Mouse (Mus musculus): ENCODE measurements around the gene Cbfa2t2. TPM values are rescaled to one million over a fixed set of nuclear protein-coding genes. Genes with fewer than 3 reads are reported as not detected.

Gene Cbfa2t2
- polyA plus RNA-seq, 1 experiment = 1.2 TPM

DNA sequence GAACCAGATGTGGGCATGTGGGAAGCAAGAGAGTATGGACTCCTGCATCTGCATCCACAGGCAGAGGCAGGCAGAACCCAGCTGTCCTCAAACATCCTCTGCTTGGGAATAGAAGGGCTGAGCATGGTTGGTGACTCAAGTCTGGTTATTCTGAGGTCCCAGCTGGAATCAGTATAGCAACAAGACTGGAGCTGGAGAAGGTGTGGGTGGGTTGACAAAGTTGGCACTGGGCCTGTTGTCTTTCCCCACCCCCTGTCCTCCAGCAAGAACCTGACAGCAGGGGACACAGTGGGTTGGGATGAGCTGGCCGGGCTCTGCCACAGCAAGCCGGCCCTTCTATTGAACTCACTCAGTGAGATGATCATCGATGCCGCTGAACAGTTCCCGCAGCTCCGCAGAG, 119.0 kb downstream of the Cbfa2t2 start:
- Histone ChIP-seq H3K4me1 (peaks cover 47% of the 10 kb centered on the region), H3K36me3 (replicated peaks; ENCODE audit: low read length) (peaks cover 45% of the 10 kb centered on the region), H3K27me3 (replicated peaks) (peaks cover 17% of the 10 kb centered on the region), H3K4me3 (replicated peaks) (no peak overlapping the region), H3K9me3 (no peaks in the 10 kb centered on the region)
- TF ChIP-seq GATA1 (IDR thresholded peaks at IDR 0.05; ENCODE audit: borderline replicate concordance, low read length) (no peak), FLI1 (IDR thresholded peaks at IDR 0.05; ENCODE audit: low read length) (no peak)

DNA sequence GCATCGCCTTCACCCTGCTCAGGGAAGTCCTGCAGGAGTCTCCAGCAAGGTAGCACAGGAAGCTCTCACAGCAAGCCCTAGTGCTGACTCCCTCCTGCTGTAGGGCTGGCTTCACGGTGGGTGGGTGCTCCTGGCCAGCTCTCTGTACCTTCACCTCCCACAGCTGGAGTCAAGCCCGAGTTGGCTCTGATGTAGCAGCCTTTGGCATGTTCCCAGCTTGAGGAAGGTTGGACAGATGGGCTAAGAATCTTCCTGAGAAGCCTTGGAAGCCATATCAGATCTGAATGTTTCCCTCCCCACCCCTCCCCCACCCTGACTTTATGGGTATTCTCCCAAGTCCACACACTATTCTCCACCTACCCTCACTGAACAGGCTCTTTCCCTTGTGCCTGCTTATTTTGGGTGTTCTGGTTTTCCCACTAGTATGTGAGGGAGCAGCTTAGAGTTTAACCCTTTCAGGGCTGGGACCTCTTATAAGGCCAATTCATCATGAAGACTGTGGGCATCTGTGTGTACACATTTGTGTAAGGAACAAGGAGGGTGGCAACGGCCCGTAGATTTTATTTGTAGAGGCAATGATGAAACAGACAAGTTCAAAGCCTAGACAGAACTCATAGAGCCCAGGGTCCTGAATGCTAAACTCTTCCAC, 121.0 kb downstream of the Cbfa2t2 start:
- H3K36me3 ChIP-seq (replicated peaks; ENCODE audit: low read length) = peaks cover 57% of the 10 kb centered on the region
- H3K4me3 ChIP-seq (replicated peaks) = no peak overlapping the region
- TF ChIP-seq GATA1 (IDR thresholded peaks at IDR 0.05; ENCODE audit: borderline replicate concordance, low read length) (no peak), FLI1 (IDR thresholded peaks at IDR 0.05; ENCODE audit: low read length) (no peak)
- peaks cover 5% of the 10 kb centered on the region for H3K27me3 ChIP-seq (replicated peaks)
- H3K4me1 ChIP-seq = peaks cover 45% of the 10 kb centered on the region
- H3K9me3 ChIP-seq = no peaks in the 10 kb centered on the region

DNA sequence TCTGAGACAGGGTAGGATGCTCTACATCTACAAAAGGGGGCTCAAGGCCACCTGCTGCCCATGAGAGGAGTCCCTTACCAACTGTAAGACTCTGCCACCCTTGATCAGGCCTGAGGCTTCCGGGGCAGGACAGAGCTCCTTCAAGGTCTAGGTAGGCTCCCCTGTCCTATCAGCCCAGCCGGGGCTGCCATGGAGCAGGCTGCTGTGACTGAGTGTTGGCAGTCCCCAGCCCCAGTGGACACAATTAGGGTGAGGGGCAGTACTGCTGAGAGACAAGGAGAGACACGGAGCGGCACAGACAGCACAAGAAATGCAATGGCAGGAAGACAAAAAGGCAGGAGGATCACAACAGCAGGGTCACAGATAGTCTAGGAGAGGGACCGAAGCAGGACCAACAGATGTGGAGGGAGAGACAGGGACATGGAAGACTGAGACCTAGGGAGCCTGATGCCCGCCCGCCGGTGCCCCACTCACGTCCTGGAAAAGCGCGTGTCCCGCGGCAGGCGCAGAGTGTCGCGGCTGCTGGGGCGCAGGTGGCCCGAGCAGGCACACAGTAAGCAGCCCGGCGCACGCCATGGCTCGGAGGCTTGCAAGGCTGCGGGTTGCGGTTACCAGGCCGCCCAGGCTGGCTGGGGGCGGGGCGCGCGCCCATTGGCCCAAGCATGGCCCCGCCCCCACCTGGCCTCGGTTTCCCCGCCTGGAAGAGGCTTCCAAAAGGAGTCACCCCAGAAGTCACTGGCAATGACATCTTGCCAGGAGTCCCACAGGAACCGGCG, 122.2 kb downstream of the Cbfa2t2 start, which contains the start of gene Necab3:
Necab3 (minus strand) TSS at position 627 of the 776 bp plus-strand sequence.
- Histone ChIP-seq H3K36me3 (replicated peaks; ENCODE audit: low read length) (peaks cover 57% of the 10 kb centered on the region), H3K9me3 (no peaks in the 10 kb centered on the region), H3K4me3 (replicated peaks) (peak within 1 kb of the TSS; percentile 89), H3K4me1 (peaks cover 41% of the 10 kb centered on the region), H3K27me3 (replicated peaks) (peaks cover 1% of the 10 kb centered on the region)
- TF ChIP-seq FLI1 (IDR thresholded peaks at IDR 0.05; ENCODE audit: low read length) (no peak), GATA1 (IDR thresholded peaks at IDR 0.05; ENCODE audit: borderline replicate concordance, low read length) (no peak)

DNA sequence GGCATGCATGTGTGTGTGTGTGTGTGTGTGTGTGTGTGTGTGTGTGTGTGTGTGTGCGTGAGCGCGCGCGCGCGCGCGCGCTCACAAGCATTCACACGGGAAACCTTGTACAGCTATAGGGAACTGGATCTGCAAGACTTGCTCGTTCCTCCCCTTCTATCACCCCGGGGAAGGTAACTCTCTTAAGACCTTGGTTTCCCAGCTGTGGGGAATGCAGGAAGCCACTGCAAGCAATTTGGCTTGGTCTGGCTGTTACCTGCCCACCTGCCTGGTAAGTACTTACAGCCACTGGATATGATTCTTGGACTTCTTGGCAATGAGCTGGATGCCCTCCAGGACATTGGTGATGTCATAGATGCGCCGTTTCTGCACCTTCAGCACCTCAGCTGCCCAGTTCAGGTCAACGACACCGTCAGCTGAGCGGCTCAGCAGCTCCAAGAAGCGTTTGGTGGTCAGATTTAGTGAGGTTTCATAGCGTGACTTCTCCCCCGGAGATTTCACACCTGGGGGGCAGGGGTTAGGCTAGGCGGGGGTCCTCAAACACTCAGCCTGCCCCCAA, 127.4 kb downstream of the Cbfa2t2 start:
- no peak overlapping the region for H3K4me3 ChIP-seq (replicated peaks)
- TF ChIP-seq FLI1 (IDR thresholded peaks at IDR 0.05; ENCODE audit: low read length) (no peak), GATA1 (IDR thresholded peaks at IDR 0.05; ENCODE audit: borderline replicate concordance, low read length) (no peak)
- peaks cover 65% of the 10 kb centered on the region for H3K4me1 ChIP-seq
- H3K36me3 ChIP-seq (replicated peaks; ENCODE audit: low read length) = peaks cover 64% of the 10 kb centered on the region
- H3K9me3 ChIP-seq = no peaks in the 10 kb centered on the region
- H3K27me3 ChIP-seq (replicated peaks) = no peaks in the 10 kb centered on the region

DNA sequence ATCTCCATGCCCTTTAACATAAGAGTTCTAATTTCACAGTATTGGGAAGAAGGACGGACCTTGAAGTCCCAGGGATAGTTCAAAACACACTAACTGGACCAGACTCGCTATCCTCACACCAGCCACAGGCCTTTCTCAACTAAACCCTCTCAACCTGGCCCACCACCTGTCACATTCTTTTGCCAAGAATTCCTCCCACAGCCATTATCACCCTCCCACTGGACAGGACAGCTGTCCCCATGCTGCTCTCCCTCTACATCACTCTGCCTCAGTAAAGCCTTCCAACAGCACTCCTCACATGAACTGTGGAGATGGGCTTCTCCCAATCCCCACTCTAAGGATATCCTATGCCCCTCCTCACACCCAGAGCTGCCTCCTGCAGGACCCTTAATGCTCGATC, 129.3 kb downstream of the Cbfa2t2 start:
- Histone ChIP-seq H3K27me3 (replicated peaks) (no peaks in the 10 kb centered on the region), H3K36me3 (replicated peaks; ENCODE audit: low read length) (peaks cover 52% of the 10 kb centered on the region), H3K4me1 (peaks cover 57% of the 10 kb centered on the region), H3K9me3 (no peaks in the 10 kb centered on the region), H3K4me3 (replicated peaks) (no peak overlapping the region)
- no peak for TF ChIP-seq FLI1 (IDR thresholded peaks at IDR 0.05; ENCODE audit: low read length)
- no peak for TF ChIP-seq GATA1 (IDR thresholded peaks at IDR 0.05; ENCODE audit: borderline replicate concordance, low read length)

DNA sequence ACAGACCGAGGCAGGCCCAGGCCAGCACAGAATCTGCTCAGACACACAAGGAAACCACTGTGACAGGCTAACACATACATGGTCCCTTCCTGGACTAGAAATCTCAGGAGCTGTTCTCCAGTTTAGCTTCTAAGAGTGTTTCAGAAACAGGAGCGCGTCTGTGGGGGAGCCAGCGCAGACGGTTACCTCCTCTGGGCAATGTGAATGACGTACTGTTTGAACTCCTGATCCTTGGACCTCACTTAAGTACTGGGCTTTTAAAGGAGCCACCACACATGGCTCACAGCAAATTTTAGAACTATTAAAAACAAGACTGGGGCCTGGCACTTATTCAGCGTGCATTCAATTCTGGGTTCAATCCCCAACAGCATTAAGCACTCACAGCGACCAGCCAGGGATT, 130.4 kb downstream of the Cbfa2t2 start:
- H3K9me3 ChIP-seq = no peaks in the 10 kb centered on the region
- no peak overlapping the region for H3K4me3 ChIP-seq (replicated peaks)
- TF ChIP-seq FLI1 (IDR thresholded peaks at IDR 0.05; ENCODE audit: low read length) (no peak), GATA1 (IDR thresholded peaks at IDR 0.05; ENCODE audit: borderline replicate concordance, low read length) (no peak)
- peaks cover 68% of the 10 kb centered on the region for H3K4me1 ChIP-seq
- H3K36me3 ChIP-seq (replicated peaks; ENCODE audit: low read length) = peaks cover 41% of the 10 kb centered on the region
- no peaks in the 10 kb centered on the region for H3K27me3 ChIP-seq (replicated peaks)

DNA sequence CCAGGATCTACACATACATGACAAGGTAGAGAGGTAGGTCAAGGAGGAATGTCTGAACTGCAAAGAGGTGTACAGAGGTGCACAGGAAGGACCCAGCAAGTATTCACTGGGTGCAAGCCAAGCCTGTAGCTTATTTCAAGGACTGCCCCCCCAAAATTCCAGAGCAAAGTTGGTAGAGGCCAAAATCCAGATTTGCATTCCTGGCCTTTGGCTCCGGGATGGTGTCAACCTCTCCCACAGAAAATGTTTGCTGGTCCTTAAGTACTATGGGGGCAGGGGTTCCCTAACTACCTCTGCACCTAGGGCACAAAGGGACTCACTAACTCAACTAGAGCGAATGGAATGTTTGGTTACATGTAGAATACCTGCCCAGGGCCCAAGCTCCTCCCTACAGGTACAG, 131.5 kb downstream of the Cbfa2t2 start:
- Histone ChIP-seq H3K4me1 (peaks cover 78% of the 10 kb centered on the region), H3K36me3 (replicated peaks; ENCODE audit: low read length) (peaks cover 33% of the 10 kb centered on the region), H3K9me3 (no peaks in the 10 kb centered on the region), H3K27me3 (replicated peaks) (no peaks in the 10 kb centered on the region), H3K4me3 (replicated peaks) (peak overlapping the region; percentile 95)
- no peak for TF ChIP-seq FLI1 (IDR thresholded peaks at IDR 0.05; ENCODE audit: low read length)
- TF ChIP-seq GATA1 (IDR thresholded peaks at IDR 0.05; ENCODE audit: borderline replicate concordance, low read length) = no peak

DNA sequence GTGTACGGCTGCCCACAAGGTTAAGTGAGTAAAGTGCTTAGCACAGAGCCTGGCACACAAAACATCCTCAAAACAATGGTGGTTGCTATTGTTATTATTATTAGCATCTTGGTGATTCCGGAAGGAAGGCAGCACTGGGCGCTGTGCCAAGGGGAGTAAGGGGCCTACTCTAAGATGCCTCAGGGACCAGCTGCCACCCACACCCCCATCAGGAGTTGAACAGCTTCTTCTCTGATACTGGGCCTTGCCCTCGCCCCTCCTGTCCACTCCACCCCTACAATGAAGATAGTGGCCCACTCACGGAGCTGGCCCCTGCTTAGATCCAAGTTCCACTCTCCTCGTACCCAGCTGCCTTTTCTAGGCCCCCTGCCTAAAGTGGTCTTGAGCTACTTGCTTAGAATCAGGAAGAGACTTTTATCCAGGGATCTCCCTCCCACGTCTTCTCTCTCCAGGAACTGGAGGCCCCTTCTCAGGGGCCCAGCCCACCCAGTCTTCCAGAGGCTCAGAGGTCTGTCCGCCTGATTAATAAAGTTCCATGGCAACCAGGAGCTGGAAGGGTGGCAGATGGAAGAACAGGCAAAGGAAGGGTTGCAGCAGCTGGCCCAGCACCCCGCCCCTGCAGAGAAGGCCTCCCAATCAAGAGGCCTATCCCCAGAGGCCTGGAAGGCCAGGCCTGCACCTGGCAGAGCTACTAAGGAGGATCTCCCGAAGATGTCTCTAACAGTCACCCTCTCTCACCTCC, 132.2 kb downstream of the Cbfa2t2 start:
- H3K36me3 ChIP-seq (replicated peaks; ENCODE audit: low read length) = peaks cover 25% of the 10 kb centered on the region
- no peaks in the 10 kb centered on the region for H3K27me3 ChIP-seq (replicated peaks)
- TF ChIP-seq GATA1 (IDR thresholded peaks at IDR 0.05; ENCODE audit: borderline replicate concordance, low read length) (no peak), FLI1 (IDR thresholded peaks at IDR 0.05; ENCODE audit: low read length) (no peak)
- H3K9me3 ChIP-seq = no peaks in the 10 kb centered on the region
- peaks cover 85% of the 10 kb centered on the region for H3K4me1 ChIP-seq
- peak overlapping the region; percentile 95 for H3K4me3 ChIP-seq (replicated peaks)

DNA sequence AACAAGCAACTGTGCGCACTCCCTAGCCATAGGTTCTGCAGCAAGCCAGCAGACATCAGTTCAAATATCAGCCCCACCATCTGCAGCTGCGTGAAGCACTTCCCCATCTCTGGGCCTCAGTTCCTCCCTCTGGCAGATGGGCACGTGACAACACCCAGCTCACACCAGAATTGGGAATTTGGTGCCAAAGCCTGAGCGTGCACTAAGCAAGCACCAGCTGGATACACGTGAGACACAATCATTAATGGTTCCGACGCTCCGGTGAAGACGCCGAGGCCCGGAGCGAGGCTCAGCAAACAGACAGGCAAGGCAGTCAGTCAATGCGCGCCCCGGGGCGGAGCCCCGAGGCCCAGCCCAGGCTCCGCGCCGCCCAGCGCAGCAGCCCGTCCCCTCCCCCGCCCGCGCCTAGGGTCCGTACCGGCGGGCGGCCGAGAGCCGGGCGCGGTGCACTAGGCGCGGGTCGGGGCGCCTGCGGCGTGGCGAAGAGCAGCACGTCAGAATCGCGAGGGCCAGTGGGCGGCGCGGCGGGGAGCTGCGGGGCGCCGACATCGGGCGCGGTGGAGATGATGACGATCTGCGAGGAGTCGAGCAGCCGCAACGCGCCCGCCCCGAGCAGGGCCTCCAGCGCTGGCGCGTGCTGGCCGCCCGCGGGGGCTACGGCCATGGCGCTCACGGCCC, 132.9 kb downstream of the Cbfa2t2 start:
- peaks cover 18% of the 10 kb centered on the region for H3K36me3 ChIP-seq (replicated peaks; ENCODE audit: low read length)
- peaks cover 81% of the 10 kb centered on the region for H3K4me1 ChIP-seq
- TF ChIP-seq GATA1 (IDR thresholded peaks at IDR 0.05; ENCODE audit: borderline replicate concordance, low read length) (no peak), FLI1 (IDR thresholded peaks at IDR 0.05; ENCODE audit: low read length) (no peak)
- H3K27me3 ChIP-seq (replicated peaks) = no peaks in the 10 kb centered on the region
- no peaks in the 10 kb centered on the region for H3K9me3 ChIP-seq
- peak overlapping the region; percentile 95 for H3K4me3 ChIP-seq (replicated peaks)
